Mouse (Mus musculus): ENCODE results near the gene Gm20716.

DNA sequence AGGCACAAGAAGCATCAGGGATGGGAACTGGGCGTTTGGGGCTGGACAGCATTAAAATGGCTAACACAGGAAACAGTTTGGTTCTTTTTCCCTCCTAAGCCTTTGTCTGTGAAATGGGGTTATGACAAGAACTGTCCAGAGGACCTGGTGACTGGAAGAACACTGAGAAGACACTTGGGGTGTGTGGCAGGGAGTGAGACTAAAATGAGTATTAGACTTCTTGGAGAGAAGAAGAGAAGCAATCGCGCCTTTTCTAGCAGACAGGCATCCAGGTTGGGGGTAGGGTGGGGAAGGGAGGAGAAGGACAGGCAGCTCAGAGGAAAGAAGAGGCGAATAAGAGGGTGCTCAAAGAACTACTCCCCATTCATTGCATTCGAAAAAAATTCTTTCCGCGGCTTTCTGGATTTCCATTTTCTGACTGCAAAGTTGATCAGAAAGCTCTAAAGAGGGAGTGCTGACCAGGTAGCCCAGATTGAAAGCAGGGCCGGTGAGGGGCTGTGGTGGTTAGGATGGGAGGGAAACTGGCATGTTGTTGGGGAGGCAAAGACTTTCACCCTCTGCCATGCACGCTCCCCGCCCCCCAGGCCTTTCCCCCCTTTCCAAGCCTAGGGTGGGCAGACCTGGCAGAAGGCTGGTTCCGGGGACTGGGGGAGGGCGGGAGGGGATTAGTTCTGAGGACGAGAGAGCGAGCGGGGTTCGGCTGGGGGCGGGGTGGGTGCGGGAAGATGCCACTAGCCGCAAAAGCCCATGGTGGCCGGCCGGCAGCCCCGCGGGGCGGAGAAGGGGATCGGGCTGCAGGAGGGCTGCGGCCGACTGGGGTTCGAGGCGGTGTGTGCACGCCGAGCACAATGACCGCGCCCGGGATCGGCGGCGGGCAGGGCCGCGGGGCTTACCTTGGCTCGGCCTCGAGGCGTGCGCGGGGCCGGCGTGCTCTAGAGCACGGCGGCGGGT lies 24.2 kb downstream of the Gm20716 start:
- no peak for TF ChIP-seq CTCF (IDR thresholded peaks at IDR 0.05; ENCODE audit: low read depth)
- TF ChIP-seq EP300 (optimal IDR thresholded peaks at IDR 0.05): no peak
